Mouse (Mus musculus): ENCODE measurements around the gene Fmc1. TPM values are rescaled to one million over a fixed set of nuclear protein-coding genes. Genes with fewer than 3 reads are reported as not detected.

Fmc1 gene
- total RNA-seq, 2 experiments from 2014 or later = 55.8 to 57.9 TPM

DNA sequence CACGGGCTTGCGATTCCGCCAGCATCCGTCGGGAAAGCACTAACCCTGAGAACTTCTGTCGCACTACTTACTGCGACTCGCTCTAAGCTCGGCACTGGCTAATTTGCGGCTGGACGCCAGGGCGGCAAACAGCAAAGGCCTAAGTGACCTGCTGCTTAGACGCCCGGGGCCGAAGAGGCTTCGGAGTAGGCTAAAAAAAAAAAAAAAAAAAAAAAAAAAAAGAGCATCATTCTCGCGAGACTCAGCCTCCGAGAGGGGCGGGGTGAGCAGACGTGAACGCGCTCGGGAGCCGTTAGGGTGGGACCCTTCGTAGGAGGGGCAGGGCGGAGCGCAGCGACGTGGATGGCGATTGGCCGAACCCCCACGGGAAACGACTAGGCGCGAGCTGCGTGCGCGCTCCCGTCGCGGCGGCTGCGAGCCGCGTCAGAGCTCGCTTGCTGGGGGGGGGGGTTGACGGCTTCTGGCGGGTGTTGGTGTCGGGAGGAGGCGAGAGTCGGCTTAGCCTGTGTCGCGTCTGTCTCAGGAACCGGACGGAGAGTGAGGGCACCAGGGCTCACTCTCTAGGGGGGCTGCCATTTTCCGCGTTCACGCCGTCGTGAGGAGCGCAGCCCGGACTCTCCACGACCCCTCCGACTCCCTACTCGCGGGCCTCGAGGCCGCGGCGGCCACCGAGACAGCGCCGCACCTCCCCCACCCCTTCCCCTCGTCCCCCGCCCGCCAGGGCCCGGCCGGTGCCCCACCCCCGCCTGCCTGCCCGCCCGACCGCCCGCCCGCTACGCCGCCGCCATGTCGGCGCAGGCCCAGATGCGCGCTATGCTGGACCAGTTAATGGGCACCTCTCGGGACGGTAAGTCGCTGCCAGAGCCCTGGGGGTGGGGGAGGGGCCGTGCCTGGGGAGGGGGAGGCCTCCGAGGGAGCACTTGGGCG is 18.0 kb downstream of the Fmc1 start, which contains the start of gene Luc7l2:
Gene Luc7l2, plus strand, starts transcription at position 273 of the 927 bp plus-strand sequence.
- DNase-seq (ENCODE audit: low spot score in 2 of 2) = peak; percentile 91 to 93

DNA sequence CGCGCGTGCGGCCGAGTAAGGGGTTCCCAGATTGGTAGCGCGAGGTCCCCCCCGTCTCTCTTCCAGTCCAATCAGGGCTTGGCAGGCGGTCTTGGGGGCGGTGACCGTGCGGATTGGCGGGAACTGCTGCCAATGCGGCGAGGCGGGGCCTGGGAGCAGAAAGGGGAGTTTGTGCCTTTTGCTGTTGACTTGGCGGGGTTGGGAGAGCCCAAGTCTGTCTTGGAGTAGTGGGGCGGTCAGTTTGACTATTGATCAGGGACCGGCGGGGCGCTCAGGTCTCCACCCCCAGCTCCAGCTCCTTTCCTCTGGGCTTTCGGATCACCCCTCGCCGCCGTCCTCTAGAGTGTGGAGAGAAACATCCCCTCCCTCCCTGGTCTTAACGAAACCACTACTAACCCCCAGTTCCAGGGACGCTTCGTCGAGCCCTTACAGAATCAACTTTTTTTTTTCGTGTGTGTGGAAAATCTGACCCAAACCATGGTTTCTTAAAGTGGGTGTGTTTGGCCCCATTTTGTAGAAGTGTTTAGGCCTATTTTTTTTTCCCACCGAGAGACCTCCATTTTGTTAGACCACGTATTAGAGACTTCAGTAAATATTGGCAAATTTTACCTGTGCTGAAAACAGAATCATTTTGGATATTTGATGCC is 18.8 kb downstream of the Fmc1 start:
- peak; percentile 97 for DNase-seq (ENCODE audit: low spot score in 2 of 2)

DNA sequence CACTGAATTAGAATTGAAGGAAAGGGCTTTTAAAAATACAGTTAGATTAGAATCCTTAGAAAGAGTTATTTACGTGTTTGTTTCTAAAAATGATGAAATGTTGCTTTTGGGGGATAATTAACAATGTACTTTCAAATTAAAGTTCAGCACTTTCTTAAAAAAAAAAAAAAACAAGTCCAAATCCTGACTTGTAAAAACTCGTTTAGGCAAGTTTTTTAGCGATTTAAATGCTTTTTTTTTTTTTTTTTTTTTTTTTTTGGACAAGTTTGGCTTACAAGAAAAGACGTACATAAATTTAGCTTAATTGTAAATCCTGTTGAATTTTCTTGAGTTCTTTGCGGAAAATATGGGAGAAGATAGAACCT is 19.3 kb downstream of the Fmc1 start:
- DNase-seq (ENCODE audit: low spot score in 2 of 2) = no peak

DNA sequence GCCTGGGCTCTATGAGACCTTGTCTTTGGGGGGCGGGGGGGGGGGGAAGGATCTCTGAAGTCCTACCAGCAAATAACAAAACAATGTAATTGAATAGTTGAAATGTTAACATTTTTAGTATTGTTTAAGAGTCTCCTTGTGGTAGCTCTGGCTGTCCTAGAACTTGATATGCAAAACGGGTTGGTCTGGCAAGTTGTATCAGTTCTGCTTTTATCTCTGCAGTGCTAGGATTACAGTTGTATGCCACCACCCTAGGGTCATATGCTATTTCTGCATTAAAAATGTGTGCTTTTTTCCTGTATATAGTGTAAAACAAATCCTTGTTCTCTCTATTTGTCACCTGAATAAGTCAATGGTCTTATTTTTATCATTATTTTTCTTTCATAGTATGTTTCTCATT is 42.8 kb downstream of the Fmc1 start:
- DNase-seq (ENCODE audit: low spot score in 2 of 2) = no peak

DNA sequence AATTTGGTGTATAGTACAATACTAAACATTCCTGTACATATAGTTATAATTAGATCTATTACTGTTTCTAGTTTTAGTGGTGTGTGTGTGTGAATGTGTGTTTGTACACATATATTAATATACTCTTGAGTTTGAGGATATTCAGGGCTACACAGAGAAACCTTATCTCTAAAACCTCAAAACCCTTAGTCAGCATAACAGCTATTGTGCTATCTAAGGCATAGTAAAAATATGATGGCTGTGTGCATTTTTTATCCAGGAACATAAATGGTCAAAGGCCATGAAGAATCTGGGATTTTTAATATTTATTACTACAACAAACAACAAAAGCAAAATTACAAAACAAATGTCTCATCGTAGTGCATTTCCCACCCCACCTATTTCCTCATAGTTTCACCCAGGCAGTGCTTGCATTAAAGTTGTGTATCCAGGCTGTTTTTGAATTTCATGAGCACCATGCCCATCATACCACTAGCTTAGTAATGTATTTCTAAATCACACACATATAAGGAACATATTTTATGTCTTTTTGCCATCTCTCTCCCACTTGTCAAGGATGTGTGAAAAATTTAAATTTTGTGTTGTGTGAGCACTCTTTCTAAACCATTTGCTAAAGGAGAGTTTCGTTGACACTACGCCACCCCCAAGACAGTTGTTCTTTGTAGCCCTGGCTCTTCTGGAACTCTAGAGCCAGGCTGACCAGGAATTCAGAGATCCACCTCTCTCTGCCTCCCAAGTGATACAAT is 47.0 kb downstream of the Fmc1 start:
- DNase-seq (ENCODE audit: low spot score in 2 of 2) = peak in 1 of 2 experiments; percentile 20

DNA sequence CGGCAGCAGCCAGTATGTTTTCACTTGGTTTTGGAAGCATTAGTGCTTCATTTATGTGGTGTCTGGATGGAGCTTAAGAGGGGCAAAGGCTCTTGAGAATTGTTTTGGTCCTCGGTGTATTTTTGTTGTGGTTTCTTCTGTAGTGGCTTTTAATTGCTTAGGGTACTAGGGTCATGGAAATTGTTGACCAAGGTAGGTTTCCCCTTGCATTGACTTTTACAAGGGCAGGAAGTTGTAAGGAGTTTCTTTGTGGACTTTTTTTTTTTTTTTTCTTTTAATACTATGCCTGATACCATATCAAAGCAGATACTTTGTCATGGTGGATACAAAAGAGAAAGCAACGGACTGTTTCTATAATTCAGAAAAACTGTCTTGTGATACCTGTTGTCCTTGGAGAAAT is 48.4 kb downstream of the Fmc1 start:
- DNase-seq (ENCODE audit: low spot score in 2 of 2) = no peak

Small RNA genes within 50 kb of the gene (microRNA-seq; reads per million reads assigned to microRNA genes)
- gene Mir7670 = 0 reads per million in 2 experiments

Other genes starting within 250 kb of the Fmc1 start
- gene Zc3hav1l, start 234.2 kb upstream of the Fmc1 start, total RNA-seq (2021) = 1 to 10 TPM; 3.1 to 3.5 TPM
- gene Zc3hav1, start 178.9 kb upstream of the Fmc1 start, total RNA-seq (2021) = 1 to 10 TPM; 4.6 to 4.9 TPM
- 10 to 100 TPM; 10.6 to 11.9 TPM for gene Ttc26, start 152.0 kb upstream of the Fmc1 start, total RNA-seq (2021)
- 10 to 100 TPM; 55.2 to 55.9 TPM for gene Ubn2, start 99.6 kb upstream of the Fmc1 start, total RNA-seq (2021)
- 100 to 1,000 TPM; 141 to 156 TPM for gene Luc7l2, start 17.8 kb downstream of the Fmc1 start, total RNA-seq (2021)
- 1 to 10 TPM in 1 of 2 experiments, under 1 TPM in 1; 0.30 to 1.0 TPM for gene Klrg2, start 103.7 kb downstream of the Fmc1 start, total RNA-seq (2021)
- gene Clec2l, start 129.6 kb downstream of the Fmc1 start, total RNA-seq (2021) = 10 to 100 TPM; 59.8 to 63.5 TPM

Measured in left cerebral cortex, adult 18-20 months (tissue).